1 mouse cellular context compared by ENCODE assay signal in genomic region chr7:127745251-127745651, GRCm38 (mm10).
A peak's percentile ranks its signal among the peaks of the same experiment; 100 is the strongest.
TF ChIP-seq lines count a peak whose summit lies in the region.

No protein-coding gene starts in this region.

TF ChIP-seq in MEL, 35 proteins besides CTCF, POLR2A, EP300 and RAD21:
- TF ChIP-seq POLR2AphosphoS2 (IDR thresholded peaks at IDR 0.05; ENCODE audit: low read length) (peak; percentile 51; the same call in 1 of the 2 replicates), ZC3H11A (IDR thresholded peaks at IDR 0.05; ENCODE audit: low read depth, low read length) (no peak), MEF2A (IDR thresholded peaks at IDR 0.05; ENCODE audit: extremely low read depth, insufficient replicate concordance, low read depth, low read length, poor library complexity, severe bottlenecking) (no peak), HCFC1 (IDR thresholded peaks at IDR 0.05; ENCODE audit: low read depth, low read length) (peak; percentile 92), USF1 (IDR thresholded peaks at IDR 0.05; ENCODE audit: low read depth, low read length) (peak; percentile 80), ZKSCAN1 (IDR thresholded peaks at IDR 0.05; ENCODE audit: low read depth, low read length) (no peak), ZMIZ1 (IDR thresholded peaks at IDR 0.05; ENCODE audit: low read depth, low read length) (peak; percentile 46; the same call in 1 of the 2 replicates), ZNF384 (IDR thresholded peaks at IDR 0.05; ENCODE audit: low read depth, low read length) (no peak), NRF1 (IDR thresholded peaks at IDR 0.05; ENCODE audit: insufficient read depth, low read depth, low read length, poor library complexity, severe bottlenecking) (peak; percentile 18; the same call in 1 of the 2 replicates), MYC (IDR thresholded peaks at IDR 0.05; ENCODE audit: low read depth, low read length) (peak; percentile 83), E2F4 (IDR thresholded peaks at IDR 0.05; ENCODE audit: borderline replicate concordance, low read depth, low read length) (0 out of 2 replicates have a peak, but pooled peaks have one; percentile 44), JUND (IDR thresholded peaks at IDR 0.05; ENCODE audit: low read depth, low read length) (no peak), ETS1 (IDR thresholded peaks at IDR 0.05; ENCODE audit: low read depth, low read length) (no peak; the same call in 1 of the 2 replicates), TCF12 (IDR thresholded peaks at IDR 0.05; ENCODE audit: low read depth, low read length) (0 out of 2 replicates have a peak, but pooled peaks have one; percentile 21), GABPA (IDR thresholded peaks at IDR 0.05; ENCODE audit: low read depth, low read length) (no peak), POLR2AphosphoS5 (IDR thresholded peaks at IDR 0.05; ENCODE audit: borderline replicate concordance, low read depth, low read length) (no peak), MYB (IDR thresholded peaks at IDR 0.05; ENCODE audit: low read depth, low read length) (no peak), SIN3A (IDR thresholded peaks at IDR 0.05; ENCODE audit: low read length) (peak; percentile 84), ELF1 (IDR thresholded peaks at IDR 0.05; ENCODE audit: low read depth, low read length) (peak; percentile 44), CHD2 (IDR thresholded peaks at IDR 0.05; ENCODE audit: low read length) (peak; percentile 70), TBP (IDR thresholded peaks at IDR 0.05; ENCODE audit: low read depth, low read length) (peak; percentile 59; the same call in 1 of the 2 replicates), MAZ (IDR thresholded peaks at IDR 0.05; ENCODE audit: low read depth, low read length) (peak; percentile 39; the same call in 1 of the 2 replicates), MXI1 (IDR thresholded peaks at IDR 0.05; ENCODE audit: low read depth, low read length) (no peak; the same call in 1 of the 2 replicates), MAX (IDR thresholded peaks at IDR 0.05; ENCODE audit: low read length) (0 out of 2 replicates have a peak, but pooled peaks have one; percentile 29), CHD1 (IDR thresholded peaks at IDR 0.05; ENCODE audit: low read depth, low read length) (no peak), KAT2A (conservative IDR thresholded peaks at IDR 0.05; ENCODE audit: low read depth, low read length) (peak; percentile 85), UBTF (IDR thresholded peaks at IDR 0.05; ENCODE audit: borderline replicate concordance, insufficient read depth, low read depth, low read length) (no peak), NELFE (IDR thresholded peaks at IDR 0.05; ENCODE audit: low read depth, low read length) (peak; percentile 62), SMC3 (IDR thresholded peaks at IDR 0.05; ENCODE audit: low read depth, low read length) (no peak), MAFK (IDR thresholded peaks at IDR 0.05; ENCODE audit: borderline replicate concordance, low read depth, low read length) (no peak), GATA1 (IDR thresholded peaks at IDR 0.05; ENCODE audit: low read depth, low read length) (peak; percentile 59; the same call in 1 of the 2 replicates), USF2 (IDR thresholded peaks at IDR 0.05; ENCODE audit: borderline replicate concordance in 1 of 2, insufficient read depth in 1 of 2, low read depth in 1 of 2, low read length in 2 of 2) (no peak), TAL1 (IDR thresholded peaks at IDR 0.05; ENCODE audit: low read length) (no peak), RCOR1 (IDR thresholded peaks at IDR 0.05; ENCODE audit: low read depth, low read length) (peak; percentile 26; the same call in 1 of the 2 replicates), BHLHE40 (IDR thresholded peaks at IDR 0.05; ENCODE audit: borderline replicate concordance, low read depth, low read length) (no peak)
